Mouse (Mus musculus): ENCODE measurements around the gene Inppl1.

The Inppl1 gene

GRCm38 (mm10) chr7:101837606-101838471 is at the start of gene Inppl1:
Gene Inppl1, minus strand, starts transcription at chr7:101838229.
- peak; percentile 58 for DNase-seq

GRCm38 (mm10) chr7:101886274-101886673 is 48.2 kb upstream of the Inppl1 start:
- no peak for DNase-seq

GRCm38 (mm10) chr7:101884160-101884559 is 46.1 kb upstream of the Inppl1 start:
- DNase-seq = no peak

- DNase-seq = no peak
Observed at GRCm38 (mm10) chr7:101882413-101883154, 44.6 kb upstream of the Inppl1 start.

GRCm38 (mm10) chr7:101880855-101881254 is 42.8 kb upstream of the Inppl1 start:
- DNase-seq = no peak

GRCm38 (mm10) chr7:101875978-101876377 is 37.9 kb upstream of the Inppl1 start:
- DNase-seq = no peak

GRCm38 (mm10) chr7:101871296-101871695 is 33.3 kb upstream of the Inppl1 start:
- no peak for DNase-seq

GRCm38 (mm10) chr7:101870629-101871028 is 32.6 kb upstream of the Inppl1 start, which contains the start of gene Folr1:
Gene Folr1, minus strand, starts transcription at chr7:101870788.
- no peak for DNase-seq

GRCm38 (mm10) chr7:101869163-101869500 is 31.1 kb upstream of the Inppl1 start:
- DNase-seq = no peak

GRCm38 (mm10) chr7:101868241-101869162 is 30.5 kb upstream of the Inppl1 start:
- DNase-seq = no peak

GRCm38 (mm10) chr7:101867482-101867881 is 29.5 kb upstream of the Inppl1 start:
- DNase-seq = no peak

- DNase-seq = no peak
Observed at GRCm38 (mm10) chr7:101866491-101867265, 28.6 kb upstream of the Inppl1 start.

- DNase-seq = no peak
Observed at GRCm38 (mm10) chr7:101863415-101863814, 25.4 kb upstream of the Inppl1 start, which contains the start of gene Anapc15. Gene Anapc15, plus strand, starts transcription at chr7:101863715.

GRCm38 (mm10) chr7:101862291-101862690 is 24.3 kb upstream of the Inppl1 start:
- DNase-seq = no peak

- DNase-seq = no peak
Observed at GRCm38 (mm10) chr7:101860978-101861377, 22.9 kb upstream of the Inppl1 start.

- DNase-seq = no peak
Observed at GRCm38 (mm10) chr7:101858362-101858761, 20.3 kb upstream of the Inppl1 start.

- DNase-seq = no peak
Observed at GRCm38 (mm10) chr7:101857094-101857493, 19.1 kb upstream of the Inppl1 start, which contains the start of gene Folr2. Gene Folr2, minus strand, starts transcription at chr7:101857194.

- no peak for DNase-seq
Observed at GRCm38 (mm10) chr7:101853816-101854215, 15.8 kb upstream of the Inppl1 start.

- no peak for DNase-seq
Observed at GRCm38 (mm10) chr7:101852846-101853245, 14.8 kb upstream of the Inppl1 start.

- no peak for DNase-seq
Observed at GRCm38 (mm10) chr7:101851689-101852088, 13.7 kb upstream of the Inppl1 start.

GRCm38 (mm10) chr7:101847934-101848333 is 9.9 kb upstream of the Inppl1 start:
- DNase-seq = no peak

- DNase-seq = no peak
Observed at GRCm38 (mm10) chr7:101844186-101844585, 6.2 kb upstream of the Inppl1 start.

Data from right cerebral cortex, postnatal 4 days (tissue).